9 mouse cellular contexts compared by ENCODE assay signal in the genomic region with DNA sequence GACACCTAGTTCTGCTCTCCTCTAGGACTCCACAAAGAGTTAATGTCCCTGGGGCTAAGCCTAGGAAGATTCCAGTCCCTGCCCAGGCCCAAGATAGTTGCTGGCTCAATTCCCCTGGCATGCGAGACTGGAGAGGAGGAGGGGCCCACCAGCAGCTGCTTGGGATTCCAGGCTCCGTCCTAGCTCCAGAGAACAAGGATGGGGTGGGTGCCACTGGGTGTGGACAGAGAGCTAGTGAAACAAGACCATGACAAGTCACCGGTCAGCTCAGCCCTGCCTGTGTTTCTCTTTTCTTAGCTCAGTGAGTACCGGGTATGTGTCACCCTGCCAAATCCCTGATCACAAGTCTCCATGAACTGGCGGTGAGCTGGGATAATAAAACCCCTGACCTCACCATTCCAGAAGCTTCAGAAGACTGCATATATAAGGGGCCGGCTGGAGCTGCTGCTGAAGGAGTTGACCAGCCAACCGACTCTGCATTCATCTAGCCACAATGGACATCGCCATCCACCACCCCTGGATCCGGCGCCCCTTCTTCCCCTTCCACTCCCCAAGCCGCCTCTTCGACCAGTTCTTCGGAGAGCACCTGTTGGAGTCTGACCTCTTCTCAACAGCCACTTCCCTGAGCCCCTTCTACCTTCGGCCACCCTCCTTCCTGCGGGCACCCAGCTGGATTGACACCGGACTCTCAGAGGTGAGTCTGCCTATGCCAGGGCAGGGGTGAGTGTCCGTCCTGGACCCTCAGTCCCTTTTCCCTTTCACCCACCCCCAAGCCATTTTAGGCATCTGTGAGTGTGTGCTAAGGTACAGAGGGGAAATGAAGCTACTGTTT. TPM values are rescaled to one million over a fixed set of nuclear protein-coding genes. Genes with fewer than 3 reads are reported as not detected.
A peak's percentile ranks its signal among the peaks of the same experiment; 100 is the strongest.
DNase-seq lines count a peak whose midpoint lies in the region; ATAC-seq lines count a peak whose summit lies in the region.
"Had no signal": no experiment of that assay in that cellular context is flagged by ENCODE, and none has a peak within 500 bp of the region (broad histone marks: within the 10 kb centered on the region; RNA-seq: fewer than 3 reads in every experiment).

No protein-coding gene starts in this region.

- H3K4me2 ChIP-seq in kidney, embryonic 15.5 days = peak overlapping the region; percentile 39
- no peak overlapping the region; the same call in 1 of the 2 replicates for H3K4me2 ChIP-seq in liver, embryonic 11.5 days
- H3K4me2 ChIP-seq: neural tube, embryonic 13.5 days had no signal

- DNase-seq in adrenal gland, adult 2 months = peak; percentile 70
- DNase-seq in adrenal gland, adult 8-10 months = no peak
- DNase-seq in heart, adult 11 months = peak; percentile 100
- DNase-seq in liver, embryonic 11.5 days (ENCODE audit: low spot score) = peak; percentile 30
- peak; percentile 95 for DNase-seq in skeletal muscle tissue, adult 2 months (ENCODE audit: low read depth, low spot score)
- no peak for DNase-seq in embryo, embryonic 10.5 days (ENCODE audit: low spot score)

- peak overlapping the region; percentile 23 for H3K4me3 ChIP-seq in kidney, embryonic 15.5 days (replicated peaks)
- no peak overlapping the region for H3K4me3 ChIP-seq in liver, embryonic 11.5 days (ENCODE audit: low read depth, low read length)
- H3K4me3 ChIP-seq: neural tube, embryonic 13.5 days had no signal

- no peaks in the 10 kb centered on the region for H3K36me3 ChIP-seq in kidney, embryonic 15.5 days
- H3K36me3 ChIP-seq in liver, embryonic 11.5 days (ENCODE audit: control insufficient read depth, insufficient read depth, low read length) = no peaks in the 10 kb centered on the region
- H3K36me3 ChIP-seq: neural tube, embryonic 13.5 days had no signal

- peak; percentile 54; the same call in 1 of the 2 replicates for ATAC-seq in cerebellum, adult (ENCODE audit: insufficient number of reproducible peaks, low FRiP score, low TSS enrichment)
- ATAC-seq in kidney, embryonic 15.5 days (replicated peaks; ENCODE audit: low FRiP score) = peak; percentile 86
- ATAC-seq in liver, embryonic 11.5 days (replicated peaks; ENCODE audit: low FRiP score) = no peak

- peak overlapping the region; percentile 72 for H3K27ac ChIP-seq in kidney, embryonic 15.5 days
- H3K27ac ChIP-seq in liver, embryonic 11.5 days (ENCODE audit: low read depth, low read length) = no peak overlapping the region
- H3K27ac ChIP-seq: neural tube, embryonic 13.5 days had no signal

- H3K9me3 ChIP-seq in kidney, embryonic 15.5 days (replicated peaks) = no peaks in the 10 kb centered on the region
- no peaks in the 10 kb centered on the region for H3K9me3 ChIP-seq in liver, embryonic 11.5 days (ENCODE audit: control insufficient read depth, low read length)
- H3K9me3 ChIP-seq: neural tube, embryonic 13.5 days had no signal

- no peak overlapping the region for H3K9ac ChIP-seq in kidney, embryonic 15.5 days
- no peak overlapping the region for H3K9ac ChIP-seq in liver, embryonic 11.5 days (ENCODE audit: low read depth, low read length)
- H3K9ac ChIP-seq: neural tube, embryonic 13.5 days had no signal

- WGBS in kidney, embryonic 15.5 days = 49% methylated on average over 17 of the region's 17 CpGs
- WGBS in liver, embryonic 11.5 days = 72% methylated on average over 17 of the region's 17 CpGs

- no peaks in the 10 kb centered on the region for H3K27me3 ChIP-seq in kidney, embryonic 15.5 days
- peaks cover 9% of the 10 kb centered on the region; the same call in 1 of the 2 replicates for H3K27me3 ChIP-seq in liver, embryonic 11.5 days (replicated peaks; ENCODE audit: control insufficient read depth, insufficient read depth, low read length)
- H3K27me3 ChIP-seq: neural tube, embryonic 13.5 days had no signal

- peaks cover 21% of the 10 kb centered on the region for H3K4me1 ChIP-seq in kidney, embryonic 15.5 days
- H3K4me1 ChIP-seq in liver, embryonic 11.5 days (replicated peaks; ENCODE audit: control insufficient read depth, insufficient read depth, low read length) = 0 out of 2 replicates have a peak, but pooled peaks cover 2% of the 10 kb centered on the region
- H3K4me1 ChIP-seq: neural tube, embryonic 13.5 days had no signal

RNA-seq across cellular contexts. Expression of a gene that starts 0.8 kb away (rescaled TPM):
- 1 to 10 TPM; 1.2 to 3.6 TPM for total RNA-seq in adrenal gland, adult 2 months (2021)
- polyA plus RNA-seq in adrenal gland, adult 2 months (2012; rRNA removed) = 9.2 and 10.2 TPM in 2 replicates
- total RNA-seq in adrenal gland, adult 8-10 months (2022) = 1 to 10 TPM; 3.0 to 3.2 (median 3.1) TPM
- 8.1 and 10.5 TPM in 2 replicates for polyA plus RNA-seq in kidney, embryonic 15.5 days (2015; fragmentation: Nextera tagmentation; extraction: Ambion mirVana)
- 1.3 and 2.3 TPM in 2 replicates for polyA plus RNA-seq in liver, embryonic 11.5 days (2014; fragmentation: Nextera tagmentation; extraction: Ambion mirVana)

RNA-seq across cellular contexts. Expression of a gene that starts 1.9 kb away (rescaled TPM):
- total RNA-seq in adrenal gland, adult 2 months (2021) = 10 to 100 TPM; 28.6 to 46.1 TPM
- polyA plus RNA-seq in adrenal gland, adult 2 months (2012; rRNA removed) = 67.3 and 78.0 TPM in 2 replicates
- 10 to 100 TPM; 26.8 to 60.1 (median 38.2) TPM for total RNA-seq in adrenal gland, adult 8-10 months (2022)
- 53.1 and 59.0 TPM in 2 replicates for polyA plus RNA-seq in kidney, embryonic 15.5 days (2015; fragmentation: Nextera tagmentation; extraction: Ambion mirVana)
- 8.0 and 13.7 TPM in 2 replicates for polyA plus RNA-seq in liver, embryonic 11.5 days (2014; fragmentation: Nextera tagmentation; extraction: Ambion mirVana)

RNA-seq across cellular contexts. Expression of a gene that starts 6.7 kb away (rescaled TPM):
- total RNA-seq in adrenal gland, adult 2 months (2021) = 1 to 10 TPM; 4.3 to 6.1 TPM
- 1.5 and 1.7 TPM in 2 replicates for polyA plus RNA-seq in adrenal gland, adult 2 months (2012; rRNA removed)
- total RNA-seq in adrenal gland, adult 8-10 months (2022) = 1 to 10 TPM; 6.6 to 9.3 (median 7.9) TPM
- 8.9 and 9.2 TPM in 2 replicates for polyA plus RNA-seq in kidney, embryonic 15.5 days (2015; fragmentation: Nextera tagmentation; extraction: Ambion mirVana)
- polyA plus RNA-seq in liver, embryonic 11.5 days (2014; fragmentation: Nextera tagmentation; extraction: Ambion mirVana) = 2.6 and 4.5 TPM in 2 replicates

RNA-seq across cellular contexts. Expression of a gene that starts 13.7 kb away (rescaled TPM):
- 1 to 10 TPM; 5.2 to 8.9 TPM for total RNA-seq in adrenal gland, adult 2 months (2021)
- polyA plus RNA-seq in adrenal gland, adult 2 months (2012; rRNA removed) = 1.7 and 1.8 TPM in 2 replicates
- total RNA-seq in adrenal gland, adult 8-10 months (2022) = 10 to 100 TPM in 3 of 4 experiments, 1 to 10 TPM in 1; 9.5 to 13.6 (median 11.7) TPM
- polyA plus RNA-seq in kidney, embryonic 15.5 days (2015; fragmentation: Nextera tagmentation; extraction: Ambion mirVana) = 8.3 and 8.5 TPM in 2 replicates
- polyA plus RNA-seq in liver, embryonic 11.5 days (2014; fragmentation: Nextera tagmentation; extraction: Ambion mirVana) = 2.3 and 3.5 TPM in 2 replicates

RNA-seq across cellular contexts. Expression of a gene that starts 15.0 kb away (rescaled TPM):
- total RNA-seq in adrenal gland, adult 2 months (2021) = 1 to 10 TPM; 5.7 to 5.8 TPM
- 2.1 and 2.7 TPM in 2 replicates for polyA plus RNA-seq in adrenal gland, adult 2 months (2012; rRNA removed)
- total RNA-seq in adrenal gland, adult 8-10 months (2022) = 1 to 10 TPM; 5.3 to 8.9 (median 6.7) TPM
- polyA plus RNA-seq in kidney, embryonic 15.5 days (2015; fragmentation: Nextera tagmentation; extraction: Ambion mirVana) = 10.9 and 11.7 TPM in 2 replicates
- 15.7 and 16.0 TPM in 2 replicates for polyA plus RNA-seq in liver, embryonic 11.5 days (2014; fragmentation: Nextera tagmentation; extraction: Ambion mirVana)

Comparison
In these comparisons a context has a peak if more than half of its experiments do, and no peak if none do; other contexts are left out.
1. DNase-seq: peak in adrenal gland, adult 2 months (single experiment), heart, adult 11 months (single experiment), liver, embryonic 11.5 days (single experiment) and skeletal muscle tissue, adult 2 months (single experiment); none in adrenal gland, adult 8-10 months (single experiment) and embryo, embryonic 10.5 days (single experiment).